Mouse (Mus musculus) T-helper 17 cell (primary cell): ENCODE results near the gene Arsg.

ENCODE experiments used
- in situ Hi-C, 2 experiments: fragments of 300-600 bp; cut with MboI, MseI; formaldehyde crosslinking; loops; 1 replicate in 1 of 2; 2 replicates in 1 of 2; pipeline ENCODE4 v1.15.1; 2025; ENCODE audit warnings: high pct_unique_total_duplicates in 2 of 2

The Arsg gene

DNA sequence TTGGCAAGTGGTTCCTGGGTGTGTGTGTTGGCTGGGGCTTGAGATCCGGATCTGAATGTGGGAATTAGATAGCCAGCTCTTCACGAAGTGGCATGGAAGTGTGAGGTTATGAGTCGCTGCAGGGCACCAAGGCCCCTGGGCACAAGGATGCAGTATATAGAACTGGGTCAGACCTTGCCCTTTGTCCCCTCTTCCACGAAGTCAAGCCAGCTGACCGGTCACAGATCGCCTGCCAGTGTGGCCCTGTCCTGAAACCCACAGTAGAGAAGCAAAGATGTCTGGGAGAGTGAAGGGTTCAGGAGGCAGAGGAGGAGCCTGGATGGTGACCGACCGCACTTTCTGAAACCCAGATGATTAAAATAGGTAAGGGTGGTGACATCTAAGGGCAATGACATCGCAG is 70.3 kb downstream of the Arsg start:
- in situ Hi-C loops: no loop called here

DNA sequence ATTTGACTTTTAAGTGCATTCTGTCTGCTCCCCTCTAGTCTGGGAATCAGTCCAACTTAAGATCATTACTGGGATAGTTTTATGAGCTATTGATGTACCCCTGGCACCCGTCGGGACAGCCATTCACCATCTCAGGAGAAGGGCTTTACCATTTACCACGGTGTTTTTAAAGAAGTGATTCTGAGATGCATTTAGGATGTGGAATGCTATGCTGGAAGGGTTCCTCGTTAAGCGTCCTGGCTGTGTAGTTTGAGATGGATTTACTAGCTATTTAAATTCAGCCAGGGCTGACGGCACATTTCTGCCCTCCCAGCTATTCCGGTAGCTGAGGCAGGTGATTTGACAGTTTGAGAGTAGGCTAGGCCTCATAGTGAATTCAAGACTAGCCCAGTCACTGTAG is 71.3 kb downstream of the Arsg start:
- in situ Hi-C loops: no loop called here

DNA sequence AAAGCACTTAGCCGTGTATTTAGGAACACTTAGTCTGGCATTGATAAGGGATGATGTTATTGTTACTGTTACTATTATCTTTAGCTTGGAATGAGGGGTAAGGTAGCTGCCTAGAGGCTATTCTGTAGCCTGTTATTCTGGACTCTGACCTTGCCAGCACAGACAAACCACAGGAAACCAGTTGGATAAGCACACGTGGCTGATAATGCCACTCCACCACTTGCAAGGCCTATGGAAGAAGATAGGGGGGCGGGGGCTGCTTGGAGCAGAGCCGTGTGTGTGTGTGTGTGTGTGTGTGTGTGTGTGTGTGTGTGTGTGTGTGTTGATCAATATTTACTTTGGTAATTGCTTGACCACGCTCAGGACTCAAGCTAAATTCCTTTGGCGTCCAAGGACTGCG is 72.1 kb downstream of the Arsg start:
- in situ Hi-C loops: loop anchor here in 1 of 2 experiments (5.0 kb wide), 1 partner anchor 1038 kb away; no protein-coding TSS in a partner anchor

DNA sequence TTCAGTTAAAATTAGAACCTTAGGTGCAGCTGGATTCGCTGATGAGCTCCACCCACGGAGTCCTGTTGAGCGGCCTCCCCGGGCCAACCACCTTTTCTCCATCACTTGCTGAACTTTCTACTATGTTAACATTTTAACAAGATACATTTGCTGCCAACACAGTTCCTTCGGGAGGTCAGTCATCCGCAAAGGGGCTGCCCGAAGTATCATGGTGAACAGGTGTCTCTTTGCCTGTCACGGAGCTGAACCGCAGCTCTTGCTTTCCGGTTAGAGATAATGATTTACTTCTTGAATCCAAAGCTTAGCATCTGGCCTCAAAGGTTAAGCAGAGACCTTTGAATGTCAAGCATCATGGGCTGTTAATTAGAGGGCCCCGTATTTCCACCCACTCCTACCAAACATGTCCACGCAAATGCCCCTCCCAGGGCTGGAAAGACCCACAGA is 72.5 kb downstream of the Arsg start:
- in situ Hi-C loops: loop anchor here in 1 of 2 experiments (5.0 kb wide), 1 partner anchor 1038 kb away; no protein-coding TSS in a partner anchor

DNA sequence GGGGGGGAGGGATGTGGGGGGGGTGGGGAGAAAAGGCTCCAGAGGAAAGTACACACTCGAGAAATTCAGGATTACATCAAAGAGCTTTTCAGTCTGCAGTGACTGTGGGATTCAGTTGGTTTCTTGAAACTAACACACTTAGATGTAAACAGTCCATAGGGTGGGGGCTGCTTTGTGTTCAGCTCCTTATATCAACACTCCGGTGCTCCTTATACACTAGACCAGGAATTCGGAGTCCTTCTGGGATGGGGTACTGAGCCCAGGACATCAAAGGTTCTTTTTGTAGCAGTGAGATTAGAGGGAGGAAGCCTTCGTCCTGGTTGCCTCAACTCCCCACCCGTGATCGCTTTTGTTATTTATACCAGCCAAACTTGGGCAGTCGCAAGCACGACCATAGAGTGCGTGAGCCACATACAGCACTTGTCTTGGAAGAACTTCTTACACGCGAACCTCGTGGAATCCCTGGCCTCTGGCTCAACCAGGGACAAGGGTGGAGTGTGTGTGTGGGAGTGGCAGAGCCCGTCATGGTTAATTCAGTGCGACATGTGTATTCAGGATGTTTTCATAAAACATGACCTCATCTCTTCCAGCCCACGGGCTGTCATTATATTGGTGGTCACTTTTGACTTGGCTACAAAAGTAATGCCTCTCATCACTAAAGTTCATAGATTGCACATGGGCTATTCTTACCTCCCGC is 73.3 kb downstream of the Arsg start:
- in situ Hi-C loops: loop anchor here in 1 of 2 experiments (5.0 kb wide), 1 partner anchor 1039 kb away; no protein-coding TSS in a partner anchor

DNA sequence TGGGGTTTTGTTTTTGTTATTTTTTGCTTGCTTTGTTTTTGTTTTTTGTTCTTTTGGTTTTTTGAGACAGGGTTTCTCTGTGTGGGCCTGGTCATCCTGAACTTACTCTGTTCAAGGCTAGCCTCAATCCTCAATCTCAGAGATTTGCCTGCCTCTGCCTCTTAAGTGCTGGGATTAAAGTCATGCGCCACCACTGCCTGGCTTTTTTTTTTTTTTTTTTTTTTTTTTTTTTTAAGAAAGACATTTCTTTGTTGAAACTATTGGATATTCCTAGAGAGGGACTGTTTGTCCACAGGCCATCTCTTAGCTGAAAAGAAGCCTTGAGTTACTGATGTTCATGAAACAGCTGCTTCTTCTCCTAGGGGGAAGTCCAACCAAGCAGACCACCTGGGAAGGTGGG is 74.5 kb downstream of the Arsg start:
- in situ Hi-C loops: loop anchor here in 1 of 2 experiments (5.0 kb wide), 1 partner anchor 1040 kb away; no protein-coding TSS in a partner anchor

DNA sequence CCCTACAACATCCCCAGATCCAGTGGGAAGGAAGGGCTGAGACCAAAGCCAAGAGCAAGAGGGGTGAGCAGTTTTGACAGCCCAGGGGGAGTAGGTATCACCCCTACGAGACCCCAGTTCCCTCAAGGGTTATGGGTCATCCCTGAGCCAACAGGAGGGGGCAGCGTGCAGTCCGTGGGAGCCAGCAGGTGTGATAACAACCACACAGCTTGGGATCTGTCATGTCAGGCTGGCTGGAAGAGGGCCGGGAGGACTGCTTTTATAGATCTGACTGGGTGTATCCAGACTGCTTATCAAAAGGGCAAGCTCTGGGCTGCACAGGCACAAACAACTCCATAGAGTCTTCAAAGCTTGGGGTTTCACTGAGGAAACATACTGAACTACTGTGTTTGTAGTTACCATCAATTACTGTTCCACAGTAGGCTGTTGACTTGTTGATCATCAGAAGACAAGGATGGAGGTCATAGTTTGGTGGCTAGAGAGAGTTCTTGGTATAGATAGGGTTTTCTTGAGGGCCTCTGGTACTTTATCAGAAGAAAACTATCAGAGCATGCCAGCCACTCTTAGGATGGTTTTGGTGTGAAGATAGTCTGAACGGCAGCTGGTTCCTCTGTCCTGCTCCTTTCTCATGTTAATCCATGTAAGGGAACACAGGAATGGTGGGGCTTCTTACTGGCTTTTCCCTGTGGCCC is 76.6 kb downstream of the Arsg start:
- in situ Hi-C loops: loop anchor here in 1 of 2 experiments (5.0 kb wide), 1 partner anchor 1042 kb away; no protein-coding TSS in a partner anchor

DNA sequence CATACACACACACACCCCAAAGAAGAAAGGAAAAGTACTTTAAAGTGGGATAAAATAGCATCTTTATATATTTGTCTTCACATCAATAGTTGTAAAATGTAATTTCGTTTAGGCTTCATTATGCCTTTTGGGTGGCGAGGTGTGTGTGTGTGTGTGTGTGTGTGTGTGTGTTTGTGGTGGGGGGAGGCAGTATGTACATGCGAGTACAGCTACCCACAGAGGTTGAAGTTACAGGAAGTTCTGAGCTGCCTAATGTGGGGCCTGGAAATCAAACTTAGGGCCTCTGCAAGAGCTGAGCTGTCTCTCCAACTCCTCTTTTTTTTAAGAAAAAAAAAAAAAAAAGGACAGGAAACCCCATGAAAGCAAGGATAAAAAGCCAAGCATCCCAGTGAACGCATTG is 80.7 kb downstream of the Arsg start:
- in situ Hi-C loops: no loop called here

DNA sequence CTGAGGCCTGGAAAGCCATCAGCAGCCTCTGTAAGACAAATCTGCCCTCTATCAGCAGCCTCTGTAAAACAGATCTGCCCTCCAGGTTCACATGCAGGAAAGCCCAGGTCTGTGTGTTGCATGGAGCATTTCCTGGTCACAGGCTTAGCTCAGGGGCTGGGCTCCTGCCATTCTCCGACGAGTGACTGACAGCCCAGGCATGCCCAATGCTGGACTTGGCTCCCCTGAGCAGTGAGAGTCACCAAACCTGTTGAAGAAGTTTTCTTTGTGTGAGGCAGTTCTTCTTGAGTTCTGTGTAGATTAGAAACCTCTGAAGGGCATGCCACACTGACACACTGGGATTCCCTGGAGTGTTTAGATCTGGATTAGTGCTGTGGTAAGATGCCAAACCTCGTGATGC is 81.3 kb downstream of the Arsg start:
- in situ Hi-C loops: no loop called here

DNA sequence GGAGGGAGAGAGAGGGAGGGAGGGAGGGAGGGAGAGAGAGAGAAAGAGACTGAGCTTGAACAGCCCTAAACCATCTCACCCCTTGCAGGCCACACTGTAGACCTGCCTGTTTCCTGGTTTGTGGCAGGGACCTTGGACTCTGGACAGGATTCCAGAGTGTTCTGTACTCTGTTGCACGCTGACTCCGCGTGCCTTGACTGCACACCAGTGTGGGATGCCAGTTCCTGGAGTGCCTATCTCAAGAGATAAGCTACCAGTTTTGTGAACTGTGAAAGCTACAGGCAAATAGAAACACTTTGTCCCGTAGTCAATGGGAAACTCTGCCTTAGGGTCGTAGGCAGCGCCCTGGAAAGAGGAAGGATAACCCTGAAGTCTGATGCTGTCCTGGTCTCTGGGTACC is 83.0 kb downstream of the Arsg start:
- in situ Hi-C loops: no loop called here

DNA sequence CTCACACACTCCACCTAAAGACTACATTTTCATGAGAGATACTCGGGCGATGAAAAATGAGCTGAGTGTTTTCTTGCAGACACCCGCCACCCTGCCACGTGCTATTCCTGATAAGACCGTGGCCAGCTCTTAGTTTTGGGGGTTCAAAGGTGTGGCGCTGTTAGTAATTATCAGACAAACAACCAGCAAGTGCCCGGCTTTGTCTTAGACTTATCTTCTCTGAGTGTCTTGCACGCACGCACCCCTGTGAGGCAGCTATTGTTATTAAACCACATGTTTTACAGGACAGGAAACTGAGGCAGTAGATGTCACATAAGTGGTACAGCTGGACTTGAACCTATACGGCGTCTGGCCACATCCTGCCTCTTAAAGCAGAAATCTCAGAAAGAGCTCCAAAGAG is 84.2 kb downstream of the Arsg start:
- in situ Hi-C loops: no loop called here

DNA sequence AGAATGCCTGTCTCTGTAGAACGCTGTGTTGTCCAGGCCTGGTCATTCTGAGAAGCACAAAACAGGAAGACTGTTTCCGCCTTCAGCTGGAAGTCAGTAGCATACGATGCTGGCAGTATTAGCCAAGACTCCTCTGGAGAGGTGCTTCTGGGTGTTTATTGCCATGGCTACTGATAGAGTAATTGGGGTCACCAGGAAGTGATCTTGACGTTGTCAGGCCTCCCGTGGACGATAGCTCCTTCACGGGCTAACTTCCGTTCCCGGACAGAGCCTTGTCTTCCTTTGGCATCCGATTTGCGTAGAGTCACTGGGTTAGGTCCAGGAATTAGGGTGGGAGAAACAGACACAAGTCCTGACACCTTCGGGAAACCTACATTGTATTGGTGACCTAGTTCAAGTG is 86.1 kb downstream of the Arsg start:
- in situ Hi-C loops: no loop called here

DNA sequence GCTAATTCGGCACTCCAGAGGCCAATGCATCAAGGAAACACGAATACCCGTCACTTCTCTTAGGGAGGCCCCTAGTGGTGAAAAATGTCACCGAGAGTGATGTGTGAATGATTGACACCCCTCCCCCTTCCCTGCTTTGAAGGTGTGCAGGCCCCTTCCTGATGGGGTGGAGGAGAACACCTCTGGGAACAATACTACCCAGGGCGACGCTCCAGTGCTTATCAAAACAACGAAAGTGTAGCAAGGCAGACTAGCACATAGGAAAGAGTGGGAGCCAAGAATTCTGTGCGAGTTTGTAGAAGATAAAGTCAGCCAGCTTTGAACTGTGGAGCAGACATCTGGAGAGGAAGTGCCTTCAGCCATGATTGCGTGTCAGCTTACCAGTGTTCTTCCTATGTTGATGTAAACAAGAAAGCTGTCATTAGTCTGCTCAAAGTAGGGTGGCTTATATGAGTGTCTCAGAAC is 87.7 kb downstream of the Arsg start:
- in situ Hi-C loops: no loop called here

DNA sequence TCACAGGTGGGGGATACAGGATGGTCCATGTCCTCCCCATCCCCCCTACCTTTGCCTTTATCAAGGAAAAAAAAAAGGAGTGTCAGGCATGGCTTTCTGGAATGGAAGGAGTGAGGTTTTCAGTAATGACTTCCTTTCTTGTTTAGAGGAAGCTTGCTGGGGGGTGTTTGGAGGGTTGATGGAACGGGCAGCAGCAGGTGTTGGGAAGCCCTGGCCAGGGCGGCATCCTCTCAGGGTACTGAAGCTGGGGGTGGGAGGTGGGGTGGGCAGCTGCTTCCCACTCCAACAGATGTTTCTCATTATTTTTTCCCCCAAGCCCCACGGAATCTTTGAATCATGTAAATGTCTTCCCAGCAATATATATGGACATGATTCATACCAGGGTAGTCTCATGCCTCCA is 88.3 kb downstream of the Arsg start:
- in situ Hi-C loops: no loop called here

DNA sequence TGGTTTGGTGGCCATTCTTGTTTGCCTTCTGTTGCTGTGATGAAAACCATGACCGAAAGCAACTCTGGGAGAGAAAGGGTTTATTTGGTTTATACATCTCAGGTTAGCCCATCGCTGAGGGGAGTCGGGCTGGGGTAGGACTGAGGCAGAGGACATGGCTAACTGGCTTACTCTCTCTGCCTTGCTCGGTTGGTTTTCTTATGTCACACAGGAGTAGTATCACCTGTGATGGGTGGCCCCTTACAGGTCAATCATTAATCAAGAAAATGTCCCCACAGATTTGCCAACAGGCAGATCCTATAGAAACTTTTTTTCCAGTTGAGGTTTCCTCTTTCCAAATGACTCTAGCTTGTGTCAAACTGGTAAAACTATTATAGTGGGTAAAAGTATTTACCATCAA is 90.5 kb downstream of the Arsg start:
- in situ Hi-C loops: no loop called here

DNA sequence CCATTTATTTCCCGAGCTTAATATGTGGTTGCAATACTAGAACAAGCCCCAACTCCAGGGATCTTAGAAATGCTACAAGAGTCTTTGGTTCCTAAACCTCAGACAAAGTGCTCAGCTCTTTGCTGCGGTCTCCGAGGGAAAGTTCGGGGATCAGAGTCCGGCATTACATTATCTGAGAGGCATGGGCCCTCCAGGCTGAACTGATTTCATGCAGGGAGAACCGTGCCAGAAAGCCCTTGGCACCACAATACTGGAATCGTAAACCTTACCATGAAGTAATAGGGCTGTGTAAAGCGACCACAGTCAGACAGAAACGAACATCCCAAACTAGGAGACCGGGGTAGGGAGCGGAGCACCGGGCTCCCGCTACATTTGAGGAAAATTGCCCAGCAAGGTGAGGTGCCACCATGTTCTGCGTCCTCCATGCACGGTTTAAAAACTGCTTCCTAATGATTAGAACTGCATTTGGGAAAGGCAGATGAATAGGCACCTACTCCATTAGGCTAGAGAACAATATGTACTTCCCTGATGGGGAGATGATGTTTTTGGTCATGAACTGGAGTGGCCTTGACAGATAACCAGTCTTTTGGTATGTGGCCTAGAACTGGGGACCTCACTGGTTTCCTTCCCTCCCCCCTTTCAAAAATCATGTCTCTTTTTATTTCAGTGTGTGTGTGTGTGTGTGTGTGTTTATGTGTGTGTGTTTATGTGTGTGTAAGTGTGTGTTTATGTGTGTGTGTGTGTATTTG is 91.5 kb downstream of the Arsg start:
- in situ Hi-C loops: no loop called here

DNA sequence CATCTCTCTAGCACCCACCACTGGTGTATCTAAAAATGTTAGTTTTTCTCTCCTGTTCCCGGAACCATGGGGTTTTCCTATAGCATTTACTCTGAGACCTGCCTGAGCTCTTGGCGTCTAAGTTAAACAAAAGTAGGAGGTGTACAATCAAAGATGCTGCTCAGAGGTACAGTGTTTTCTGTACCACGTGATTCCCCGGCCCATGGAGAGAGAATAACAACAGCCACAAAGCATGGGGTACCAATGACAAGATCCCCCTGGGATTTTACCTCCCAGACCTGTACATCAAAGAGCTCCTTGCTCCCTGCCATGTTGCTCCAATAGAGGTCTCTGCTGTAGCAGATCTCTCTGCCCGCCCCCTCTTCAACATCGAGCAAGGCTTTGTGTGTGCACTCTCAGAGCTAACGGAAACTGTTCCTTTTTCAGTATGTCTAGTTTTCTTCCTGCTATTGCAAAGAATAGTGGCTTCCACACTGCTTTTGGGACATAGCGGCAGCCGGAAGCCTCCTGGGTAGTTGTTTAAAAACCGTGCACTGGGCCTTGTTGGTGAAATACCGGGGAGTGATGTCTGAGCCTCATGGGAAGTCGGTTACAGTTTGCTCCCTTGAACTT is 95.9 kb downstream of the Arsg start:
- in situ Hi-C loops: no loop called here

DNA sequence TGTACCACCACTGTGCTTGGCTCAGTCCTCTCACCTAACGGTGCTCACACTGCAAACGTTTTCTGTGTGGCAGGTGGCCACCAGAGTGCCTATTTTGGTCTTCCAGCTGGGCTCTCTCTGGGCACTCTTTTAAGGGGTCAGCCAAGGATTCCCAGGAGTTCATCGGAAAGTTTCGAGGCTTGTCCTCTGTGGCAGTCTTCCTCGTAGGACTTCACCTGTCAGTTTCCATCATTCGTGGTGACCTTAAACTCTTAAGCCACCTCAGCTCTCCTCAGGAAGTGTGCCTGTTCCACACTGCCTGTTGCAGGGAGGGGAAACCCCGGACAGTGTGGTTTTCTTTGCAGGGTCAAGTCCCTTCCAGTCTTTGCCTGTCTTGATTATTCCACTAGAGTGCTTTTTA is 96.6 kb downstream of the Arsg start:
- in situ Hi-C loops: no loop called here

DNA sequence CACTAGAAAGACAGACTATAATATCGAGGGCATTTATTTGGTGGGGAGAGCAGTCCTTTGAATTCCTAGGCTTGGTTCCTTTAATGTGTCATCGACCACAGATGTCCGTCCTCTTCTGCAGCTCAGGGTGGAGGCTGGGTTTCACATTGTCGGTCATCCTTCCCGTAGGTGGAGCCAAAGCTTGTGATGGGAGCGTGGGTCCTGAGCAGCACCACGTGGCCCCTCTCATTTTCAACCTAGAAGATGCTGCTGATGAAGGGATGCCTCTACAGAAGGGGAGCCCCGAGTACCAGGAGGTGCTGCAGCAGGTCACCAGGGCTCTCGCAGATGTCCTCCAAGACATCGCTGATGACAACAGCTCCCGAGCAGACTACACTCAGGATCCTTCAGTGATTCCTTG is 98.9 kb downstream of the Arsg start:
- in situ Hi-C loops: no loop called here

DNA sequence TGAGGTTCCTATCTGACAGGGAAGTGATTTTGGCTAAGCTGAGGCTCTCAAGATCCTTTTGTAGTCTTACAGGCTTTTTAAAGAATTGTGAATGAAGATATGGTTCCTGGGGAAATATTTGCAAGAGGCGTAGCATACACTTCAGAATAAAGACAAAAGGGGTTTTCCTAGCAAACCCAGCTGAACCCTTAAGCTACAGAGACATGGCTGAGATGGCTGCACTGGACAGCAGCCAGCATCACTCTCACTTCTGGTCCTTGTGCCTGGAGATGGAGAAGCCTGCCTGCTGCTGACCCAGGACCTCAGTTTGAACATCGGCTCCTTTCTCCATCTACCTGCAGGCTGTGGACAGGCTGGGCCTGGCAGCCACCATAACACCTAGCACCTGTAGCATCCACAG is 101.4 kb downstream of the Arsg start:
- in situ Hi-C loops: loop anchor here in 1 of 2 experiments (5.0 kb wide), 1 partner anchor 327 kb away; no protein-coding TSS in a partner anchor

DNA sequence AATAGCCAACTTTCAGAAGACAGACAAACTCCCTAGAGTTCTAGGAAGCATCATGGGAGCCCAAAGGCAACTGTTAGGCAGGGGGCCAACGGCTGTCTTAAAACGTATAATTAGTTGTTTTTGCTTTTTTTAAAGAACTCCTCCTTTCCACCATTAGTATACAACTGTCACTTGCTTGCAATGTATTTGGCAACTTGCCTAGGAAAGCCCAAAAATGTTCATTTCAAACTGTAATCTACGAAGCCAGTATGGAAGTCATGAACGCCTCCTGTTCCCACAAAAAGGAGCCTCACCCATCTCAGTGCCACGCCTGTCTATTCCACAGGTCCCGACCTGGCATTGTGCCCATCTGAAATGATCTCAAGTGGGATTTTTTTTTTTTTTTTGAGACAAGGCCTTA is 102.7 kb downstream of the Arsg start:
- in situ Hi-C loops: loop anchor here in 1 of 2 experiments (5.0 kb wide), 1 partner anchor 329 kb away; no protein-coding TSS in a partner anchor
